Mouse (Mus musculus): ENCODE data around the gene Gm28710. TPM values are rescaled to one million over a fixed set of nuclear protein-coding genes. Genes with fewer than 3 reads are reported as not detected.

Gm28710 gene
- polyA plus RNA-seq (2016; fragmentation: Nextera tagmentation; extraction: Ambion mirVana), result 0.10 TPM in 1 of 2 replicates, not detected in the other

DNA sequence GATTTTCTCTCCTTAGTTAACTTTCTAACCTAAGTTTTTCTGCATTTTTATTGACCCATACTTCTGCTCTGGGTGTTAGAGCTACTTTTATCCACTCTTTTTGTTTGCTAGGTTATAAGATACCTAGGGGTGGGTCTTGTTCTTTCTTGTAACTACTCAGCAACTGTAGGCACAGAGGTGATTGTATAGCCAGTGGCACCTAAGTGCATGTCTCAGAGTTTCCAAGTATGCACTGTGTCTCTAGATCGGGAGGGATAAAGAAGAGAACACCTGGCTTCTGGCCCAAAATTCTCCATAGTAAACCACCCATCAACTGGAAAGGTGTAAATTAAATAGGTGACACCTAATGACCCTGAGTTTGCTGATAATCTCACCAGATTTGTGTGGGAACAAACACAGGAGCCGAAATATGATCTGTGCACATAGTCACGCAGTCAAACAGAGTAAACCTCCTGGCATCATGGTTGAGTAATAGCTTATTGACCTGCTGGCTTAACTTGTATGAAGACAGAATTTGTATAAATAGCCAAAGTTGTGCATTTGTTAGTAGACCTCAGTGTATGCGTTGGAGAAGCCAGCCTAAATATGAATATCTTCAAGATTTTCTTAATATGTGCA, at the start of gene Gm28710:
Gm28710 (plus strand) TSS at position 568 of the 618 bp plus-strand sequence.
- Histone ChIP-seq H3K4me1 (no peaks in the 10 kb centered on the region), H3K27me3 (ENCODE audit: insufficient read depth, poor library complexity, severe bottlenecking) (no peaks in the 10 kb centered on the region), H3K4me3 (no peak within 1 kb of the TSS), H3K36me3 (no peaks in the 10 kb centered on the region), H3K9me3 (no peaks in the 10 kb centered on the region), H3K27ac (no peak within 1 kb of the TSS)
- WGBS, result 80% methylated on average over 4 of the region's 4 CpGs
- DNase-seq (ENCODE audit: low spot score), result no peak

DNA sequence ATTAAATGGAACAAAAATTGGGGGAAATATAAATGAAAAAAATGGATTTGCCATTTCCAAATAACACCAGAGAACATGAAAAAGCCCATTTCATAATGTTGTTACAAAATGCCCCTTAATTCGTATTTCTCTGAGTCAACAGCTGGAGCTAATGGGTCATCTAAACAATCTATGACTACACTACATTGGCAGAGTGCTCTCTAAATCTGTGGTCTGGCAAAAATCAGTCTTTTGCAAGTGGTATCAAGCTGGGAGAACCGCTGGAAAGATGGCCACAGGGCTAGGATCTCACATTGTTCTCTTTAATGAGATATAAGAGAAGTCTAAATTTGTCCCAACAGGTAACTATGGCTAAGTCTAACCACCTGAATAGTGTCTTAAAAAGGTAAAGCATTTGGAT, 14.4 kb upstream of the Gm28710 start:
- 60% methylated on average over 2 of the region's 2 CpGs for WGBS
- H3K27ac ChIP-seq, result no peak overlapping the region
- DNase-seq (ENCODE audit: low spot score), result no peak
- H3K36me3 ChIP-seq, result no peaks in the 10 kb centered on the region
- no peaks in the 10 kb centered on the region for H3K9me3 ChIP-seq
- no peak overlapping the region for H3K4me3 ChIP-seq
- H3K27me3 ChIP-seq (ENCODE audit: insufficient read depth, poor library complexity, severe bottlenecking), result no peaks in the 10 kb centered on the region
- H3K4me1 ChIP-seq, result no peaks in the 10 kb centered on the region

DNA sequence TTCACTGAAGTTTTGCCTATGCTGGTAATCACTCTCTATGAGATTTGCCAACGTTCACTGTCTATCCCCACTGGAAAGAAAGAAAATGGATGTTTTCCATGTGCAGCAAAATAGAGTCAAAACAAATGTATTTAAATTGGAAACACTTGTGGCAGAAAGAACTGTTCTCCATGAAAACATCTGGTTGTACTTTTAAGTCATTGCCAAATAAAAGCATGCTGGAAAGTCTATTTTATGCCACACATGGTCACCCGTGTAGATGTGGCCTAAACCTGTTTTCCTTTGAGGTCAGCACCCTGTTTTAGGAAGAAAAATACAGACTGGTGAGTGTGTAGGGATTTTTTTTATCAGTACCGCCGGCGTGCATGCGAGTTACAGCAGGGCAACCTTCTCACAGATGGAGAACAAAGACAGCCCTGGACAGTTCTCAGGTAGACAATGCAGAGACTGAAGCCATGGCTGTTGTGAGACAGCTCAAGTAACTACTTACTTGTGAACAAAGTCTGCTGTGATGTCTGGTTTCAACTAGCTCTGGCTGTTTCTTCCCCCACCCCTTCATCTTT, 12.9 kb upstream of the Gm28710 start:
- no peaks in the 10 kb centered on the region for H3K27me3 ChIP-seq (ENCODE audit: insufficient read depth, poor library complexity, severe bottlenecking)
- no peaks in the 10 kb centered on the region for H3K4me1 ChIP-seq
- no peak for DNase-seq (ENCODE audit: low spot score)
- 82% methylated on average over 6 of the region's 6 CpGs for WGBS
- no peaks in the 10 kb centered on the region for H3K36me3 ChIP-seq
- no peak overlapping the region for H3K27ac ChIP-seq
- H3K4me3 ChIP-seq, result no peak overlapping the region
- no peaks in the 10 kb centered on the region for H3K9me3 ChIP-seq

DNA sequence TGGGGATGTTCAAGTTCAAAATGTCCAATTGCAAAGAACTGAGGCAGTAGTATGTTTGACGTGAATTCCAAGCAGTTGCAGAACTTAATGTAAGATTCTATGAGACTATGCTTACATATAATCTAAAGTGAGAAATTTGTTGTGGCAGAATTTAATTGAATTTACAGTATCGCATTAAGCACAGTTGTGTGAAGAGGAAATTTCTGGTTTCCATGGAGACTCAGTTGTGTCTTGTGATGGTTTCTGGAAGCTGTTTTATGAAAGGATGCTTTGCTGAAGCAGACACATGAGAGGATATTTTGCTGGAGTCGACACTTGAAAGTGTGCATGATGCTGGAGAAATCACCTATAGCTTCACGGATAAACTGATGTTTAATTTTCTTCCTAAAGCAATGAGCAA, 6.0 kb upstream of the Gm28710 start:
- WGBS, result 86% methylated on average over 4 of the region's 4 CpGs
- no peaks in the 10 kb centered on the region for H3K4me1 ChIP-seq

DNA sequence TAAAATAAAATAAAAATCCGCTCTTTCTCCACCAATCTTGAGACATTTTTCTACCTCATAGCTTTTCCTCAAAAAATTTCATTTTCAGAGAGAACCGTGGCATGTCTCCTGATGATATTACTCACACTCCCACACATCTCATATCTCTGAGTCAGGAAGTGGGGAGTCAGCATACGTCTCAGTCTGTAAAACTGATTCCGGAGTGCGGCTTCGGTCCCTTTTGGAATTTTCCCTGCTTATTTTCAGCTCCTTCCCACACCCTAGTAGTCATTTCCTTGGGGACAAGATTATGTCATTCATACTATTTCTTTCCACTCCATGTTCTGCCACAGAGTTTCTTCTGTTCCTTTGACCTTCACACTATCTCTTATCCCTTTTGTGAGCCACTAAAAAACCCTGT, 3.4 kb downstream of the Gm28710 start:
- Histone ChIP-seq H3K9me3 (no peaks in the 10 kb centered on the region), H3K36me3 (no peaks in the 10 kb centered on the region), H3K27ac (no peak overlapping the region), H3K27me3 (ENCODE audit: insufficient read depth, poor library complexity, severe bottlenecking) (no peaks in the 10 kb centered on the region), H3K4me1 (no peaks in the 10 kb centered on the region), H3K4me3 (no peak overlapping the region)
- DNase-seq (ENCODE audit: low spot score), result no peak
- WGBS, result 66% methylated on average over 6 of the region's 6 CpGs

More for the DNA sequence above, 6.0 kb upstream of the Gm28710 start:
- no peaks in the 10 kb centered on the region for H3K27me3 ChIP-seq (ENCODE audit: insufficient read depth, poor library complexity, severe bottlenecking)
- no peaks in the 10 kb centered on the region for H3K36me3 ChIP-seq
- H3K4me3 ChIP-seq, result no peak overlapping the region
- H3K9me3 ChIP-seq, result no peaks in the 10 kb centered on the region
- DNase-seq (ENCODE audit: low spot score), result no peak
- no peak overlapping the region for H3K27ac ChIP-seq

DNA sequence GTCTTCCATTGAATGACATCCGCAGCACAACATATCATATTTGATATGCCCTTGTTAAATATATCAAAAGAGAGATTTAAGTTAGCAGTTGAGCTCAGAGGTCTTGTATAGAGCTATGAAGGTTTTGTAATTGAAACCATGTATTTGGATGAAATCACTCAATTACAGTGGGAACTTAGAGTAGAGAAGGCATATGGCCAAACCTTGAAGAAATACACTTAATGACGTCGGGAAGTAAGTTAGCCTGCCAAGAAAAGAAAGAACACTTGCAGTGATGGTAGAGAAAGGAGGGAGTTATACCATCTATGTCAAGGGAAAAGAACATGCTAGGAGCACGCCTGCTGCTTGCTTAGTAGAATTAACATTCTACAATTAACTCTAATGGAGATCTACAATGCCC, 11.1 kb downstream of the Gm28710 start:
- Histone ChIP-seq H3K9me3 (no peaks in the 10 kb centered on the region), H3K4me3 (no peak overlapping the region), H3K27me3 (ENCODE audit: insufficient read depth, poor library complexity, severe bottlenecking) (no peaks in the 10 kb centered on the region), H3K36me3 (no peaks in the 10 kb centered on the region), H3K4me1 (no peaks in the 10 kb centered on the region), H3K27ac (no peak overlapping the region)
- WGBS, result 74% methylated on average over 4 of the region's 4 CpGs
- DNase-seq (ENCODE audit: low spot score), result no peak

DNA sequence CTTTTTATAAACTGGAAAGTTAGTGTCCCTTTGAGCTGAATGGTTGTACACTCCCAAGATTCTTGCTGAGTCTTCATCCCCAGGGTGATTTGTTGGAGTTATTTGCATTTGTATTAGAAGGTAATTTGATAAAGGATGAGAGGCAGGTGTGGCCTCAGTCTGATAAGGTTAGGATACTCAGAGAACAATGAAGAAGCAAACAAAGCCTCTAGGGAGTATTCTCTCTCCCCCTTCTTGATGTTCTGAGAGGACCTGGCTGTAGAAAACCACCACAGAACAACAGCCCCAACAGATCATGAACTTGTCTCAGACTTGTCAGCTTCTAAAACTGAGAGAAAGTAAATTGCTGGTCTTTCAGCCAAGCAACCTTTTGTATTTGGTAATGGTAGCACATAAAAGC, 47.4 kb downstream of the Gm28710 start:
- Histone ChIP-seq H3K36me3 (no peaks in the 10 kb centered on the region), H3K9me3 (no peaks in the 10 kb centered on the region), H3K27ac (no peak overlapping the region), H3K27me3 (ENCODE audit: insufficient read depth, poor library complexity, severe bottlenecking) (no peaks in the 10 kb centered on the region), H3K4me1 (no peaks in the 10 kb centered on the region), H3K4me3 (no peak overlapping the region)
- DNase-seq (ENCODE audit: low spot score), result no peak

DNA sequence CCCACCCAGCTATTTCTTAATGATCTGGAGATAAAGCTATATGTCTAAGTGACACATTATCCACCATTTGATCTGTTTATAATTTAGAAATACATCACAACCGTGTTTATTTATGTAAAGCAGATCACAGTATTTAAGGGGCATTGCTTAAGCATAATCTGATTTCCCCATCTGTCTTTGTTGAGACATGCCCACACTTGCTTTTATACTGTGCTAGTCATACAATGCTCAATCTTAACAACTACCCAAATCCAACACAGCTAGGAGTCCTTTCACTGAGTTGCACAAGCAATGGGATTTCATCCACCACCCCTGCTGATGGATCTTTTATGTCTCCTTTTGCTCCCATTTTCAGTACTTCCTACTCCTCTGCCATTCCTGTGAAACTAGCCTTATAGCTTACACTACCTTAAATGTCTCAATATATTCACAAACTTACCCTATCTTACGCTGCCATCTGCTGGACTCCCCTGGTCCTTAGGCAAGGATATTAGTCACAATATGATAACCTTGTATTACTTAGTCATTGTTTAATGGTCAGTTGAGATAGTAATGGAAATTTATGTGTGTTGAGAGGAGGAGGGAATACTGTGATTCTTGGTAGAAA, 77.8 kb downstream of the Gm28710 start:
- Histone ChIP-seq H3K27me3 (ENCODE audit: insufficient read depth, poor library complexity, severe bottlenecking) (no peaks in the 10 kb centered on the region), H3K36me3 (no peaks in the 10 kb centered on the region), H3K9me3 (no peaks in the 10 kb centered on the region), H3K27ac (no peak overlapping the region), H3K4me1 (no peaks in the 10 kb centered on the region), H3K4me3 (no peak overlapping the region)
- no peak for DNase-seq (ENCODE audit: low spot score)
- 57% methylated on average over 2 of the region's 2 CpGs for WGBS

DNA sequence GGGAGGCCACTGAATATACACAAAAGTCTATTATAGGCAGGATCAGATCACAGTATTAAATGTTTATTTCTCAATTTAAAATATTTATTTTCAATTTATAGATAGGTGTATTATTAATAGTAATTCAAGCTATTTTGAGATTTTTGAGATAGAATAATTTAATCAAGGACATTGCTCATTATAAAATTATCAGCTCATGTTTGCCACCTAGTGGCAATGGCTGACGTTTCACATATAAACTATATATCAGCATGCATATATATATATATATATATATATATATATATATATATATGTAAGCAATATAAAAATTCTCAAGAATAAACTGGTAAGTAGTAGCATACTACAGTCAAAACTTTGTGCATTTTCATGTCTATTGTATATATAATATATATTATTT, 102.6 kb downstream of the Gm28710 start:
- Histone ChIP-seq H3K9me3 (no peaks in the 10 kb centered on the region), H3K27ac (no peak overlapping the region), H3K36me3 (no peaks in the 10 kb centered on the region), H3K4me3 (no peak overlapping the region), H3K27me3 (ENCODE audit: insufficient read depth, poor library complexity, severe bottlenecking) (no peaks in the 10 kb centered on the region), H3K4me1 (no peaks in the 10 kb centered on the region)
- WGBS, result 19% methylated on average over 1 of the region's 1 CpGs
- DNase-seq (ENCODE audit: low spot score), result no peak

DNA sequence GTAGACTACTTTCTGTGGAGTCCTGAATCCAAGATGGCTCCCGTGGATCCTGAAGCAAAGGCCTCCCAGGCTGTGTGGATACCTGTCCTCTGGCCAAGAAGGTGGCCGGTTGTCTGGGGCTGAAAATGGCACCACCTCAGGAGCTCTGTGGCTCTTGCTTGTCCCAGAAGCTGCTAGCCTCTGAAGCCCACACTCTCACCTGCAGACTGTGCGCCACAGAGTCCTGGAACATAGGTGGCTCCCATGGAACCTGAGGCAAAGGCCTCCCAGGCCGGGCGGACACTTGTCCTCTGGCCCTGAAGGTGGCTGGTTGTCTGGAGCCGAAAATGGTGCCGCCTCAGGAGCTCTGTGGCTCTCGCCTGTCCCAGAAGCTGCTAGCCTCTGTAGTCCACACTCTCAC, 128.2 kb downstream of the Gm28710 start:
- DNase-seq (ENCODE audit: low spot score), result no peak
- no peak overlapping the region for H3K27ac ChIP-seq
- no peak overlapping the region for H3K4me3 ChIP-seq
- H3K36me3 ChIP-seq, result no peaks in the 10 kb centered on the region
- no peaks in the 10 kb centered on the region for H3K4me1 ChIP-seq
- WGBS, result 89% methylated on average over 8 of the region's 8 CpGs
- H3K9me3 ChIP-seq, result no peaks in the 10 kb centered on the region
- no peaks in the 10 kb centered on the region for H3K27me3 ChIP-seq (ENCODE audit: insufficient read depth, poor library complexity, severe bottlenecking)

DNA sequence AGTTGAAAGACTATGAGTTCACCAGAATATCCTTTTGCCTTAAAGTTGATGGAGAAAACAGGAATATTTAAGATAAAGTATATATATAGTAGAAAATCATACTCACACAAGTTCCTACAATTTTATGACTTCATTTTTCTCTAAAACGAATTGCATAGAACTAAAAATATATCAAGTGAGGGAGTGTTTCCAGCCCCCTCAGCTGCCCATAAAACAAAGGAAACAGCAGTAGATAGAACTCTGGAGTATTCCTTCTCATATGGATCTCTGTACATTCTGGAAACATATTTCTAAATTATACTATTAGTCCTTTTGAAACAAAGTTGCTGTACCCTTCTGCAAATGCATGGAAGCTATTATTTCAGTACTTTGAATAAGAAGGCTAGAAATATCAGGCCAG, 130.9 kb downstream of the Gm28710 start:
- Histone ChIP-seq H3K27ac (no peak overlapping the region), H3K9me3 (no peaks in the 10 kb centered on the region), H3K4me1 (no peaks in the 10 kb centered on the region), H3K4me3 (no peak overlapping the region), H3K27me3 (ENCODE audit: insufficient read depth, poor library complexity, severe bottlenecking) (no peaks in the 10 kb centered on the region), H3K36me3 (no peaks in the 10 kb centered on the region)
- no peak for DNase-seq (ENCODE audit: low spot score)
- 37% methylated on average over 1 of the region's 1 CpGs for WGBS

All from heart, embryonic 10.5 days (tissue).